Mouse (Mus musculus) frontal cortex, postnatal 14 days (tissue): ENCODE data around the gene 4833439L19Rik.

ENCODE experiments used
- DNase-seq, 2 experiments: peaks; one replicate each; pipeline ENCODE4 v3.0.0; 2022; ENCODE audit warnings: low spot score in 2 of 2

The 4833439L19Rik gene

GRCm38 (mm10) chr13:54582126-54582525 lies 16.9 kb upstream of the 4833439L19Rik start:
- DNase-seq = no peak

GRCm38 (mm10) chr13:54581385-54581784 lies 16.1 kb upstream of the 4833439L19Rik start:
- DNase-seq = no peak

- DNase-seq = no peak
These were observed 12.6 kb upstream of the 4833439L19Rik start for GRCm38 (mm10) chr13:54577652-54578507.

GRCm38 (mm10) chr13:54575489-54575888 lies 10.3 kb upstream of the 4833439L19Rik start:
- no peak for DNase-seq

DNA sequence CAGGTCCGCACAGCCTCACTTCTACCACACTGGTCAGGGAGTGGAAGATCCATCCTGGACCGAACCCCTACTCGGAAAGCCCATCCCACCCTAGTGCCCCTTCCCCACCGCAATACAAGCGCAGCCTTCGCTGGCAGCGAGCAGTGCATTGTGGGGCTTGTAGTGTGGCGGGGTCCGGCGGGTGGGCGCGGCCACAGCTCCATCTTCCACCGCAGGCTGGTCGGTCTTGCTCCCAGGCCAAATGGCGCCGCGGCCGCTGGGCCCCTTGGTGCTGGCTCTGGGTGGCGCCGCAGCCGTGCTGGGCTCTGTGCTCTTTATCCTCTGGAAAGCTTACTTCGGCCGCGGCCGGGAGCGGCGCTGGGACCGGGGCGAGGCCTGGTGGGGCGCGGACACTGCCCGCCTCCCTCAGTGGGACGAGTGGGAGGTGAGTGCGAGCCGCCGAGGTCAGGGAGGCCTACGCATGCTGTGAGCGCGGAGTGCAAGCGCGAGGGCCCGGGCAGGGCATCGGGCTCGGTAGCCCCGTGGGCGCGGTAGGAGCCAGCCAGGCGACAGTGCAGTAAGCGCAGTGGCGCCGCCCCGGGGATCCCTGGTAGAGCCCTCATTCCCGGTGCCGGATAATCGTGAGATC lies 9.7 kb upstream of the 4833439L19Rik start, which contains the start of gene Arl10:
Gene Arl10, plus strand, starts transcription at position 162 of the 628 bp plus-strand sequence.
- peak in 1 of 2 experiments; percentile 66 for DNase-seq

DNA sequence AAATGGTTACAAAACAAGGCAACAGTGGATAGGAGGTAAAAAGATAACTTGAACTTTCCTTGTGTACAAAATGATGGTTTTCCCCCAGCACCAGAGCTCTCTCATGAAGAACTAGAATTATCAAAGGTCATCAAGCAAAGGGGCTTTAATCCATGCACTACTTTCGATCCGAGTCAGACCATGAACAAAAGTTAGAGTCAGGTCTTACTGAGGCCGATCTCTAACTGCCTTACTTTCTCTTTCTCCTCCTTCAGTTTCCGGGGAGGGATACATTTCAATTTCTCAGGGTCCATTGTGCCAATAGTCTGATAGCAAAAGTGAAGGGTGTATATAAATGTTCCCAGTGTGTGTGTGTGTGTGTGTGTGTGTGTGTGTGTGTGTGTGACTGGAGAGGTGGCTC lies 7.4 kb upstream of the 4833439L19Rik start:
- DNase-seq = no peak

DNA sequence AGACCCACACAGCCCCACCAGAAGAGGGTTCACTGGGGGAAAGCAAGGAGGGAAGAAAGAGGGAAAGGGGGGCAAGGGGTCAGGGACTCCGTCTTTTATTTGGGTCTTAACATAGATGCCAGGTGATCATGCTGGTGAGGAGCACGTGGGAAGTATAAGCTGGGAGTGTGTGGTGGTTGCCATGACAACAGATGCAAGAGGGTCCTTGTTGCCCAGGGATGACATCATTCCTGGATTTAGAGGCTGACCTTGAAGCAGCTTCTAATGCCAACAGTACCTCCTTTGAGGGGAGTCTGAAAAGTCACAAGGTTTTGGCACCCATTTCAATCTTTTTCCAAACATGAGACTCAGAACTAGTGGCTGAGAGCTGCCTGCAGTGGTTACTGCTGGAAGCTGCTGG lies 6.4 kb upstream of the 4833439L19Rik start:
- no peak for DNase-seq

GRCm38 (mm10) chr13:54570736-54571135 lies 5.5 kb upstream of the 4833439L19Rik start:
- no peak for DNase-seq

DNA sequence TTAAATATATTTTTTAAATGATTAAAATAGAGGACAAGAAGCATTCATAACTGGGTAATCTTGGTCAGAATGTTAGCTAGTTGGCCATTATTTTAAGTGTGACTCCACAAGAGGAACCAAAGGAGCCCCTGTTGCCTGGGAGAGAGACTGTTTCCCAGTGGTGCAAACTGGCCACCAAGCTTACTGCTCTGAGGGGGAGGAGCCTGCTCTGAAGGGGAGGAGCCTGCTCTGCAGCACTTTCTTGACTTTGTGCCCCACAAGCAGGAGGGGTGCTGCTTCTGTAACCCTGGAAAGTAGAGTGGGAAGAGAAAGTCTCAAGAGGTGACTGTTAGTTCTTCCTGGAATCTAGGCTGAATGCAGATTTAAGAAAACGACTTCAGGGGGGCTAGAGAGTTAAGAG lies 4.0 kb upstream of the 4833439L19Rik start:
- no peak for DNase-seq

- no peak for DNase-seq
These were observed 3.1 kb upstream of the 4833439L19Rik start for GRCm38 (mm10) chr13:54568380-54568779.

DNA sequence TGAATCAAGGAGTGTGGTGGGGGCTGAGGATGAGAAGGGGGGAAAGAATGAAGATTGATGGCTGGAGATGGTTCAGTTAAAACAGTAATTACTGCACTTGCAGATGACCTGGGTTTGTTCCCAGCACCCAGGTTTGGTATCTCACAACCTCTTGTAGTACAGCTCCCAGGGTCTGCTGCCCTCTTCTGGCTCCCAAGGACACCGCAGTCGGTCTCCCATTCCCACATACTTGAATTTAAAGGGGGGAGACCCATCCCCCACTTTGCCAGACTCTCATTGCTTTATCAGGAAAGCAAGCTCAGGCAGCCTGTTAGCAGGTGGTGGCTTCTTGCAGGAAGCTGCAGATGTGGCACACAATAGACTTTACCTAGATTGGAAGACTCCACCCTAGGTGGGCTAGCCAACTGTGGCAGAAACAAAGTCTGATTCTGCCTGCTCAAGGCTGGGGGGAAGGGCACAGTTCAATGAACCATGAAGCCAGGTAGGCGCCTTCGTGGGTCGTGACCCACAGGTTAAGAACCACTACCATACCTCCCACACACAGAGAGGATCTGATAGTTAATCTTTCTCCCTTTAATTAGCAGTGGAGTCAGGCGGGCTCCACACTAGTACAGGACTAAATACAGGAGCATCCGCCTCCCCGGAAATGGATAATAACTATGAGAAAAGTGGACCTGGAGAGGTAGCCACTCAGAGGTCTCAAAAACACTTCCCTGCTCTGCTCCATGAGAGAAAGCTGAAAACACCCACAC lies 535 bp upstream of the 4833439L19Rik start:
- DNase-seq = peak in 1 of 2 experiments; percentile 40

GRCm38 (mm10) chr13:54564232-54565200 lies 719 bp downstream of the 4833439L19Rik start:
- DNase-seq = no peak

GRCm38 (mm10) chr13:54562562-54562961 lies 2.7 kb downstream of the 4833439L19Rik start:
- no peak for DNase-seq

DNA sequence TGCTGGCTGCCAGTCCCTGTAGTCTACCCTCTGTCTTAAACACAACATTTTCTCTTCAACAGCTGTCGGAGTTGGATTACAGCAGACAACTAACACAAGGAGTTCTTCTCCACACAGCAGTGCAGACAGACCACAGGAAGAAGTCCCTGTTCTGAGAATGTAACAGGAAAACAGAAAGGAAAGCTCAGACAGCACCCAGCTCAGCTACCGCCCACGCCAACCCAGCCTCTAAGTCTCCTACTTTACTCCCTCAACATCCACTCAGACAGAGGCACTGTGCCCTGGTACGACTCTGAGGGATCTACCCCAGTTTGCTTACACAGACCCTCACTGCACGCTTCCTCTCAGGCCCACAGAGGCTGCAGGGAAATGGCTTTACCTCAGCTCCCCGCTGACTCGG lies 4.6 kb downstream of the 4833439L19Rik start:
- no peak for DNase-seq

- no peak for DNase-seq
These were observed 5.6 kb downstream of the 4833439L19Rik start for GRCm38 (mm10) chr13:54559656-54560055.

DNA sequence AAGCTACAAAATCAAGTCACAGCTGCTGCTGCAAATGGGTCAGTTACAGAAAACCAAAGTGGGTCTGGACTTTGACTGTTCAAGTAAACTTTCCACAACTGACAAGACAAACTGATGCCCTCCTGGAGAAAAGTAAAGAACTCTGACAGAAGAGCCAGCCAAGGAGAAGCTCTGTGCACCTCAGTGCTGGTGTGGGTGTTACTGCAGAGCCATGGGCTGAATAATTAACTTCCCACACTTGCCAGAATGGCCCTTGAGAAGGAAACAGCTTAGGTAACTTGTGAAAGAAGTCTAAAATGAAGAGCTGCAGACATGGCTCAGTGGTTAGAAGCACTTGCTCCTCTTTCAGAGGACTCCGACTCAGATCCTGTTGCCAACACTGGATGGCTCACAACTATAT lies 7.6 kb downstream of the 4833439L19Rik start:
- DNase-seq = no peak

DNA sequence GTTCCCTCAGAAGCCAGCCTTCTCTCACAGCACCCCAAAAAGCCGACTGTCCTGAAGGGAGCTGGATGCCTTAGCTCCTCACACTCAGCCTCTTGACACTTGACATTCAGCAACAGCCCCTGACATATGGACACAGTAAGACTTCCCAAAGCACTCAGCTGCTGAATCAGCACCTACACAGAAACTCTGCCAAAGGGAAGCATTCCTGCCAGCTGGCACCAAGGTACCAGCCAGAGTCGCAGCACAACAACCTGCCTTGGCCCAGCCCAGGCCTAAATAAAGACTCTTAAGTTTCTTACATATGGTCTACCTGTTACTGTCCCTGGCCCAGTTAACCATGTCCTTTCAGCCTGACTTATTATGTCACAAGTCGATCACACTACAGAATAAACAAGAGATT lies 8.4 kb downstream of the 4833439L19Rik start:
- DNase-seq = no peak

- DNase-seq = no peak
These were observed 9.1 kb downstream of the 4833439L19Rik start for GRCm38 (mm10) chr13:54556176-54556575.

GRCm38 (mm10) chr13:54548036-54548435 lies 17.2 kb downstream of the 4833439L19Rik start:
- DNase-seq = no peak

- DNase-seq = no peak
These were observed 33.1 kb downstream of the 4833439L19Rik start for GRCm38 (mm10) chr13:54532134-54532533.

GRCm38 (mm10) chr13:54527140-54527539 lies 38.1 kb downstream of the 4833439L19Rik start:
- no peak for DNase-seq
